Mouse (Mus musculus) erythroblast, embryonic 14.5 days (primary cell): ENCODE data around the gene Alg11. TPM values are rescaled to one million over a fixed set of nuclear protein-coding genes. Genes with fewer than 3 reads are reported as not detected.

Source experiments
- H3K27me3 ChIP-seq: 2 replicates; pipeline ENCODE4 v1.6.1; 2012; ENCODE audit warnings: inconsistent platforms; ENCODE audit not compliant: control insufficient read depth
- H3K36me3 ChIP-seq: 2 replicates; pipeline ENCODE4 v1.6.1; 2012; ENCODE audit warnings: mild to moderate bottlenecking, inconsistent platforms; ENCODE audit not compliant: control insufficient read depth
- H3K4me1 ChIP-seq: 2 replicates; pipeline ENCODE4 v1.6.1; 2012; ENCODE audit warnings: inconsistent platforms; ENCODE audit not compliant: control insufficient read depth
- H3K4me3 ChIP-seq: replicated peaks from 2 replicates; pipeline ENCODE3; 2012; ENCODE audit warnings: moderate library complexity, mild to moderate bottlenecking, inconsistent platforms
- H3K9me3 ChIP-seq: 2 replicates; pipeline ENCODE4 v1.6.1; 2012; ENCODE audit warnings: low read length, inconsistent platforms, mixed read lengths; ENCODE audit not compliant: control insufficient read depth
- GATA1 ChIP-seq: IDR thresholded peaks from 2 replicates; pipeline ENCODE4 v1.6.1; 2012; ENCODE audit warnings: low read length, inconsistent platforms, mixed read lengths
- TAL1 ChIP-seq: IDR thresholded peaks from 3 replicates; pipeline ENCODE4 v1.6.1; 2012; ENCODE audit warnings: low read length, inconsistent platforms, mixed read lengths
- polyA plus RNA-seq: library from polyadenylated mRNA; stranded (reverse); fragments of >175 nt; gene quantifications from 2 replicates; pipeline ENCODE4 v1.2.3, GENCODE M21; 2012

Gene Alg11
- 0.01 TPM in 2 replicates for polyA plus RNA-seq

- H3K4me3 ChIP-seq = peak within 1 kb of the TSS; percentile 86
- peaks cover 2% of the 10 kb centered on the region; the same call in 1 of the 2 replicates for H3K9me3 ChIP-seq
- H3K4me1 ChIP-seq = peaks cover 60% of the 10 kb centered on the region
- H3K36me3 ChIP-seq = peaks cover 36% of the 10 kb centered on the region
- 0 out of 2 replicates have a peak, but pooled peaks have one; percentile 25 for TF ChIP-seq GATA1
- TF ChIP-seq TAL1 = no peak
- H3K27me3 ChIP-seq = no peaks in the 10 kb centered on the region
These were observed at the start of gene Alg11 for GRCm38 (mm10) chr8:22060446-22060889. Gene Alg11, plus strand, starts transcription at chr8:22060721.

- Histone ChIP-seq H3K4me1 (no peaks in the 10 kb centered on the region), H3K27me3 (no peaks in the 10 kb centered on the region), H3K9me3 (no peaks in the 10 kb centered on the region), H3K36me3 (peaks cover 97% of the 10 kb centered on the region), H3K4me3 (no peak overlapping the region)
- TF ChIP-seq TAL1 (no peak), GATA1 (no peak)
These were observed 47.4 kb upstream of the Alg11 start for GRCm38 (mm10) chr8:22013034-22013707.

GRCm38 (mm10) chr8:22017731-22018130 is 42.8 kb upstream of the Alg11 start:
- H3K4me1 ChIP-seq = no peaks in the 10 kb centered on the region
- no peaks in the 10 kb centered on the region for H3K27me3 ChIP-seq
- H3K4me3 ChIP-seq = no peak overlapping the region
- H3K9me3 ChIP-seq = no peaks in the 10 kb centered on the region
- TF ChIP-seq GATA1 = no peak
- TF ChIP-seq TAL1 = no peak
- peaks cover 96% of the 10 kb centered on the region for H3K36me3 ChIP-seq

GRCm38 (mm10) chr8:22019498-22019897 is 41.0 kb upstream of the Alg11 start:
- Histone ChIP-seq H3K4me3 (no peak overlapping the region), H3K9me3 (no peaks in the 10 kb centered on the region), H3K4me1 (no peaks in the 10 kb centered on the region), H3K36me3 (peaks cover 94% of the 10 kb centered on the region), H3K27me3 (no peaks in the 10 kb centered on the region)
- no peak for TF ChIP-seq GATA1
- TF ChIP-seq TAL1 = no peak

- H3K36me3 ChIP-seq = peaks cover 94% of the 10 kb centered on the region
- no peaks in the 10 kb centered on the region for H3K4me1 ChIP-seq
- TF ChIP-seq GATA1 (no peak), TAL1 (no peak)
- H3K4me3 ChIP-seq = no peak overlapping the region
- H3K27me3 ChIP-seq = no peaks in the 10 kb centered on the region
- H3K9me3 ChIP-seq = no peaks in the 10 kb centered on the region
These were observed 38.3 kb upstream of the Alg11 start for GRCm38 (mm10) chr8:22022244-22022643.

GRCm38 (mm10) chr8:22025241-22025640 is 35.3 kb upstream of the Alg11 start:
- Histone ChIP-seq H3K27me3 (no peaks in the 10 kb centered on the region), H3K4me3 (no peak overlapping the region), H3K36me3 (peaks cover 91% of the 10 kb centered on the region), H3K9me3 (no peaks in the 10 kb centered on the region), H3K4me1 (no peaks in the 10 kb centered on the region)
- TF ChIP-seq GATA1 = no peak
- no peak for TF ChIP-seq TAL1

- H3K27me3 ChIP-seq = no peaks in the 10 kb centered on the region
- no peak overlapping the region for H3K4me3 ChIP-seq
- no peak for TF ChIP-seq TAL1
- no peak for TF ChIP-seq GATA1
- no peaks in the 10 kb centered on the region for H3K4me1 ChIP-seq
- peaks cover 68% of the 10 kb centered on the region for H3K36me3 ChIP-seq
- H3K9me3 ChIP-seq = no peaks in the 10 kb centered on the region
These were observed 31.5 kb upstream of the Alg11 start for GRCm38 (mm10) chr8:22028973-22029372.

GRCm38 (mm10) chr8:22030990-22031389 is 29.5 kb upstream of the Alg11 start:
- Histone ChIP-seq H3K9me3 (no peaks in the 10 kb centered on the region), H3K4me3 (no peak overlapping the region), H3K4me1 (no peaks in the 10 kb centered on the region), H3K27me3 (no peaks in the 10 kb centered on the region), H3K36me3 (peaks cover 60% of the 10 kb centered on the region)
- TF ChIP-seq GATA1 (no peak), TAL1 (no peak)

GRCm38 (mm10) chr8:22036137-22036536 is 24.4 kb upstream of the Alg11 start:
- Histone ChIP-seq H3K4me1 (peaks cover 13% of the 10 kb centered on the region), H3K36me3 (peaks cover 58% of the 10 kb centered on the region), H3K4me3 (no peak overlapping the region), H3K27me3 (no peaks in the 10 kb centered on the region), H3K9me3 (no peaks in the 10 kb centered on the region)
- no peak for TF ChIP-seq TAL1
- TF ChIP-seq GATA1 = no peak
